Mouse (Mus musculus): ENCODE measurements around the gene Mfsd13b.

Gene Mfsd13b

GRCm38 (mm10) chr7:121043510-121043909 lies 61.2 kb downstream of the Mfsd13b start:
- DNase-seq (ENCODE audit: low spot score) = no peak

- no peak for DNase-seq (ENCODE audit: low spot score)
These were observed 61.9 kb downstream of the Mfsd13b start for GRCm38 (mm10) chr7:121044251-121044650.

DNA sequence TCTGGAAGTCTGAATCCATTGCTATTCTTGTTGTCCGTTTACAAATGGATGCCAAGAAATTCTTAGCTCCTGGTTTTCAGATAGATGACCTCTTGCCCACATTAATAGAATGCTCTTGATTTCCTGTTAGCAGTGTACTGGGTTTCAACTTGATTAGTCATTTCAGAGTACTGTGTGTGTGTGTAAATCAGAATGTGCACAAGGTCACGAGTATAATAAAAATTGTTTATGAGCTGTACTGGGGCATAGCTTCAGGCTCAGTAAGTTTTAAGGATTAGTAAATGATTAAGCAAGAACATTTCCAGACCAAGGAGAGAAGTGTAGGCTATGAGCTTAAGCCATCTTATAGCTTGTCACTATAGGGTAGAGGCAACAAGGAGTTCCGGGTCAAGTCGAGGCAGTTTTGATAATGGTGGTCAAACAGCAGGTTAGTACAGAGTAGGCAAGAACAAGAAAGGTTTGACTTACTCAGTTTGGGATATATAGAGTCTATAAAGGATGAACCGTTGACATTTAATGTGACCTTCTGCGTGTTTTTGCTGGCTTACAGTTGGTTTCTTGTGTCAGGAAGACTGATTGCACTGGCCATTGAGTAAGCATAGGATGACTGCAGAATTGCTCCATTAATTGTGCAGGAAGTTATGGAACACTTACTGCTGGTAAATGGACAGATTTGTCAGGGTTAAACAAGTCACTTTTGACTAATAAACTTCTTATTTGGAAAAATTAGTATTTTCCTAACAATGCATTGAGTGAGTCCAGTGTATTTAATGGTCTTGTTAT lies 63.6 kb downstream of the Mfsd13b start:
- DNase-seq (ENCODE audit: low spot score) = no peak

DNA sequence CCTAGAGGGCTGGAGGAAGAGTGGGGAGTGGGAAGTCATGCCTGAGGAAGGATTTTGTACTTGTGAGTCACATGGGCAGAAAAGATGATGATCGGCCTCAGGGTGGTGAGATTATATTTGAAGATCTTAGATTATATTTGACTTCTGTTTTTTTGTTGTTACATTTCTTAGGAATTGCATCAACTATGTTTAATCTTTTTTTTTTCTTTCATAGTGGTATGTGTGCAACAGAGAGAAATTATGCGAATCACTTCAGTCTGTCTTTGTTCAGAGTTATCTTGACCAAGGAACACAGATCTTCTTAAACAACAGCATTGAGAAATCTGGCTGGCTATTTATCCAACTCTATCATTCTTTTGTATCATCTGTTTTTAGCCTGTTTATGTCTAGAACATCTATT lies 65.3 kb downstream of the Mfsd13b start:
- no peak for DNase-seq (ENCODE audit: low spot score)

DNA sequence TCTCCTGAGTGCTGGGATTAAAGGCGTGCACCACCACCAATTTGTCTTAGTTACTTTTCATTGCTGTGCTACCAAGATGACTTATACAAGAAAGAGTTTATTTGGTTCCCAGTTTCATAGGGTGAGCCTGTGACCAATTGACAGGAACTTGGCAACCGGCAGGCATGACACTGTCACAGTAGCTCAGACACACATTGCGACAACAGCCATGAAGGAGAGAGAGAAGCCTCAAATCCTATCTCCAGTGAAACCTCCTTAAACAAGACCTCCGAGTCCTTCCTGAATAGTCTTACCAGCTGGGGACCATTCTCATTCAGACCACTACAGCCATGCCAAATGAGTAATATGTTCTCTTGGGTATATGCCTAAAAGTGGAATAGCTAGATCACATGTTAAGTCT lies 70.8 kb downstream of the Mfsd13b start:
- no peak for DNase-seq (ENCODE audit: low spot score)

GRCm38 (mm10) chr7:121059477-121060218 lies 77.3 kb downstream of the Mfsd13b start:
- no peak for DNase-seq (ENCODE audit: low spot score)

DNA sequence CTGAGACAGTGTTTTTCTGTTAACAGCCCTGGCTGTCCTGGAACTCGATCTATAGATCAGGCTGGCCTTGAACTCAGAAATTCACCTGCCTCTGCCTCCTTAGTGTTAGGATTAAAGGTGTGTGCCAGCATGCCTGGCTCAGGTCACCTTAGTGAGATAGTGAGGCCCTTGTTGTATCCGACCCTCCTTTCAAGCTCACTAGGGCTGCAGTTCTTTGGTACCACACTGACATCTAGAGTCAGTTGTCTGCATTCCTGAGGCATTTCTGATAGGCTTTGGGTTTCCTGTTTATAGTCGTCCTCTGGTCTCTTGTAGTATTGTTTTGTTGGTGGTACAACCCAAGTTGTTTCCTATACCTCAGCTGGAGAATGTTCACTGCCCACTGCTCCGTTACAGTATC lies 82.0 kb downstream of the Mfsd13b start:
- no peak for DNase-seq (ENCODE audit: low spot score)
